Mouse (Mus musculus) spleen, postnatal 14 days (tissue): ENCODE results near the gene Gabrb3.

ENCODE experiments used
- DNase-seq, 2 experiments: peaks; one replicate each; pipeline ENCODE4 v3.0.0; 2021 to 2022; ENCODE audit warnings: low spot score in 2 of 2

Gene Gabrb3

DNA sequence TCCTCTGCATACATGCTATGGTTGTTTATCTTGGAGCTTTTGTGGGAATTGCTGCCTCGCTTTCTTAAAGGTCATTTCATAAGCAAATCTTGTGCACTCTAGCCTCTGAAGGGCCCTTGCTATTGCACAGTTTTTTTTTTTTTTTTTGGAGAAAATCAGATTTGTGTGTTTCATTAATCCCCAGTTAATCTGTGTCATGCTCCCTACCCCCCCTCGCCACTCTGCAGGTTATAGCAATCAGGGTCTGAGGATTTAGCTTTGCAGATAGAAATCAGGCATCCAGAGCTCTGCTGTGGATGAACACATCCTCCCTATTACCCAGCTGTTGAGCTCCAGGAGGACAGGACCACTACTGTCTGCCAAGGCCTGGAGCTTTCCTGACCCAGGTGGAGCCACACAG, at the start of gene Gabrb3:
TSS of gene Gabrb3 (plus strand) at position 301 of the 400 bp plus-strand sequence.
- no peak for DNase-seq

DNA sequence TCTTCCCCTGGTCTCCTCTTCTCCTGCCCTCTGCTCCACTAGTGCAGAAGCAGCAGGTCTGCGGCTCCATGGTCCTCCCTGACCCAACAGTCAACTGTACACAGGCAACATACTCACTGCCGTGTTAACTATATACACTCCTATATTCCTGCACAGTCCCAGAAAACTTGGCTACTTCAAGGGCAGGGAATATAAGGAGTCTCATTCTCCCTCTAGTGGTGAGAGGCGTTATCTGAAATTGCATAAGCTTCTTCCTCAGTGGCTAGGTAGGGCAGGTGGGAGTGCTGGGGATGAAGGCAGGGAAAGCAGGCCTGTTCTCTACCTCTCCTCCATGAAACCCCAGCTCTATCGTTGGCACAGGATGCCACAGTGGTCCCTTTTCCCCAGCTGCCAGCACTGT, 35.4 kb upstream of the Gabrb3 start:
- DNase-seq, result no peak

- DNase-seq, result no peak
Measured at GRCm38 (mm10) chr7:57386517-57387340, 32.8 kb upstream of the Gabrb3 start, which contains the start of gene Gabrg3. Gabrg3 (minus strand) TSS chr7:57387188.

DNA sequence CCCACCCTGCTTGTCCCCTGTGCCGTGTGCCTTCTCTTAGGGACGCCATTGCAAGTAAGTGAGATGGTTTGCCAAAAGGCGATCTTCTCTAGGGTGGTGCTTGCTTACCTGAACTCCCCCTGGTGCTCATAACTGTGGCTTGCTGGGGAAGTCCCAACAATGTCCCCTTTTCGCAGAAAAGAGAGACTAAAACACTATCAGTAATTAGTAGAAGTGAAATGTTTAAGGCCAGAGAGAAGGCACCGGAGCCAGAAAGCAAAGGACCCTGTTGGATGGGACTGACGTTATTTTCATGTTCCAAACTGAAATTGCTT, 32.2 kb upstream of the Gabrb3 start:
- DNase-seq, result no peak

DNA sequence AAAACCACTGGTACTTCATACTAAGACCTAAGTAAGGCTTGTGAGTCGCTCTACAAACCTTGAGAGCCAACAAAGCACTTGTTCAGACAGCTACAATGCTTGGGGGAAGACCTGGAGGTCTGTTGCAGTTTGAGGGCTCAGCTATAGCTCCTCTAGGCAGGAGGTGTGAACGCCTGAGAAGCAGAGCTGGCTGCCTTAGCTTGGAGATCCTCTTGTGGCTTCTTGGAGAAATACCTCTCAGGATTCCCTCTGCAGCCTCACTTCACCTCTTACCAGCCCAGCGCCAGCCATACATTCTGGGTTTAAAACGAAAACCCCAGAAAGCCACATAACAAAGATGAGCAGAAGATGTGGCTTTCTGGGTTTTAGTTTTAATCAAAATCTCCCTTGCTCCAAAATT, 29.4 kb upstream of the Gabrb3 start:
- no peak for DNase-seq

DNA sequence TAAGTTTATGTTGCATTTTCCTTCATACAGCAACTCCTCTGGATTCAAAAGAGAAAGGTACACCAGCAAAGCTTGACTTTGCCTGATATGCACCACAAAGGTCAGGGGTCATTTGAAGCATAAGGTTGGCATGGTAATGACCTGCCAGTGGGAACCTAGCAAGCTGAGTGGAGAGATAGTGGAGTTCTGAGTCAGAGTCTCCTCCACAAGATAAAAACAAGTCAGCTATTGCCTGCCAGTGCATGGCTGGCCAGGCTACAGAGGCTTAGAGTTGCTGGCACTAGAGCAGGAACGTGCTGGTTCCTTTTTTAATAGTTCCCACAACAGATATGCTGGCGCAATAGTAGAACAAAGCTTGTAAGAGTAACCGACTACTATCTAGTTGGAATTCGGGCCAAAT, 25.9 kb upstream of the Gabrb3 start:
- DNase-seq, result no peak

DNA sequence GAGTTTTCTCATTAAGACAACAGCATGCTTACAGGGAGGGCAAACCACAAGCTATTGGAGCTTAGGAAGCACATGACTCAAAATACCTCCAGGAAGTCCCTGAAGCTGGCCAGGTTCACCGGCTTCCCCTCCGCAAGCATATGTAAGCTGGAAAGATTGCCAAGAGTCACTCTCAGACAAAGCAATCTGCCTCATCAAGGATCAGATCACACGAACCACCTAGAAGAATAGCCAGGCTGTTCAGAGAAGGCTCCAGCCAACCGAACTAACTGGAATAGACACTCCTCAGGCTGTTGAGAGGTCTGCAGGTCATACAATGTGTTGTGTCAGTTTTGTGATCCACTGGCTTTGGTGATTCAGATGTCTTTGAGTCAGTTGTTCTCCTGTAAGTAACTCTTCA, 8.3 kb upstream of the Gabrb3 start:
- no peak for DNase-seq

- no peak for DNase-seq
Measured at GRCm38 (mm10) chr7:57412896-57413295, 6.6 kb upstream of the Gabrb3 start.

DNA sequence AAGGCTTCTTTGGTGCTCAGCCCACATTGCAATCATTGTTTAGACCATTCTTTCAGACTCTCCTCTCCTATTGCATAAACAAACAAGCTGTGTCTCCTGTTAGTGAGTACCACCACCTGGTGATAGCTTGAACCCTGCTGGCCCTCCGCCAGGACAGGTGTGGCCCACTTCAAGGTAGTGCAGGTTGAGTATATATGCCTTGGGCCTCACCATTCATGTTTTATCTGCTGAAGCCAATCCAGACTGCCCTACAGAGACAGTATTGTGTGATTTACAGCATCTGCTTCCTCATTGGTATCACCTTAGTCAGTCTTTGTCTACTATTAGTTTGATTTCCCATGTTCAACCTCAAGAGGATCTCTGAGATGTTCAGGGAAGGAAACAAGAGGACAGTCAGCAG, 1.6 kb downstream of the Gabrb3 start:
- DNase-seq, result no peak

GRCm38 (mm10) chr7:57422675-57423074, 3.2 kb downstream of the Gabrb3 start:
- DNase-seq, result no peak

DNA sequence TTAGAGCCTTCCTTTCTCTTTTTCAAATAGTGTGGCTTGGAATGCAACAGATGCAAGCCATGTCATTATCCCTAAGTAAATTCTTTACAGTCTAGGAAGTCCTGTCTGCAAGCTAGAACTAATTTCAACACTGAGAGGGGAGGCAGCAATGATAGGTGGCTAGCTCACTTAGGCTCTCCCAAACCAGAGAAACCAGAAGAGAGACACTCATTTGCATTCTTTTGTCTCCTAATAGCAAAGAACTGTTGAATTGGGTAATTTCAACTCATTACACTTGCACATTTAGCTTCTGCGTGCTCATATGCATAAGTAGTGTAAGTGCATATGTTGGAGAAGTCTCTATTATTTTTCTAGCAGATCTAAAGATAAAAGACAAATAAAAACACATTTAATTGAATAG, 28.7 kb downstream of the Gabrb3 start:
- DNase-seq, result no peak

- no peak for DNase-seq
Measured at GRCm38 (mm10) chr7:57460354-57460753, 40.9 kb downstream of the Gabrb3 start.

GRCm38 (mm10) chr7:57471316-57471715, 51.8 kb downstream of the Gabrb3 start:
- DNase-seq, result no peak

- no peak for DNase-seq
Measured at GRCm38 (mm10) chr7:57473811-57474525, 54.5 kb downstream of the Gabrb3 start.

DNA sequence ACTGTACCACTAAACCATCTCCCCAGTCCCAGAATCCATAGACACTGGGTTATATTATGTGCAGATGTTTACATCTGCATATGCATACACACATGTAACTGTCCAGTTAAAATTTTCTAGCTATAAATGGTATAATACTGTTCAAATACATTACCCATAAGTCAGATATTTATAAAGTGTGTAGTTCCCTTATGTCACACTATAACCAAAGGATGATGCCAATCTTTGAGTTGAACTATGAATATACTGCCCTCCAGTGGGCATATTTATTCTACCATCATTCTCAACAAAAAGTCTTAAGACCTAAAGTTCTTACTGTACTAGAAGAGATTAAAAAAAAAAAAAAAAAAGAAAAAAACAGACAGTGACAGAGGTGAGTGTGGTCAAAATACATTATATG, 63.4 kb downstream of the Gabrb3 start:
- DNase-seq, result no peak

DNA sequence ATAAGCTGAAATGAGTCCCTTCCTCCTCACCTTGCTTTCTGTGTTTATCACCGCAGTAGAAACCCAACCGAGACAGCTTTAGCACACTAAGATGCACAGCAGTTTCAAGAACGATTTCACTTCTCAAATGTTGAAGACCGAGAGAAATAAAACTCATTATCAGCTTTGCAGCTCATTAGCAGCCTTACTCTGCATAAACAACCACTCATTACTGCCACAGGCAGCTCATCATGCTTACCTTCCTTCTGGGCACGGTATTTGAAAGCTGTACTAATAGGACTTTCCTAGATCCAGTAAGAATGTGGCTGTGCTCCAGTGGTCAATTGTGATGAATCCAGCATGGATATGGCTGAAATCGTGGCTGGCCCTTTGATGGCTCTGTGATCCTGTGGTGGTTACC, 67.4 kb downstream of the Gabrb3 start:
- no peak for DNase-seq

- DNase-seq, result no peak
Measured at GRCm38 (mm10) chr7:57491795-57492194, 72.3 kb downstream of the Gabrb3 start.

DNA sequence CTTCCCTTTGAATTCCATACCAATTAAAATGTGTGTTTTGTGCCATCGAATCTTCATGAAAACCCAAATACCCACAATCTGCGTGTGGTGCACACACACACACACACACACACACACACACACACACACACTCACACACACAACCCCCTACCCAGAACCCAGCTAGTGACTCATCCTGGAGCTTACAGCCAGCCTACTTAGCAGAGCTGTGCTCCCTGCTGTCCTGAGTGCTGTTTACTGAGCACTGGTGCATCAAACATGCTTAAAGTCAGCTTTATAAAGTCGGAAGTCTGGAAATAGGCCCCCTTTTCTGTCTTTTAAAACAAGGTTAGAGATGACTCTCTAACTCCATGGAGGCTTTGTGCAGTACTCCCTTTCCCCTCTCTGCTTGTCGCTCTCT, 83.3 kb downstream of the Gabrb3 start:
- DNase-seq, result no peak

- no peak for DNase-seq
Measured at GRCm38 (mm10) chr7:57508860-57509632, 89.6 kb downstream of the Gabrb3 start.

- DNase-seq, result no peak
Measured at GRCm38 (mm10) chr7:57509681-57510141, 90.2 kb downstream of the Gabrb3 start, which contains the start of gene Gabra5. Gabra5 (minus strand) TSS chr7:57510059.

DNA sequence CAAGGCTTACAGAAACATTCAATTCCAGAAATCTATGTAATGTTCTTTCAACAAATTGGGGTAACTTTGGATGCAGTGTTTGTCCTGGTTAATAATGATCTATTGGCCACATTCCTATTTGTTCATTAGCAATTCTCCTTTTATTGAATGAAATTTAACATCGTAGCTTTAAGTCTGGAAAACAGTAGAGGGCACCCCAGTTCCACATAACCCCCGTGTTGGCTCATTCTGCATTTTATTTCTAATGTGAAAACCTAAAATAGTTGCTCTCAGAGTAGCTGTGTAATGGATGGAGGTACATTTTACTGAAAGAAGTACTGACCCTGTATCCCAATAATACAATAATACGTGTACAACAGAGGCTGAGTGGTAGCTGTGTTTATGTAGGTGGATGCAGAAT, 93.5 kb downstream of the Gabrb3 start:
- no peak for DNase-seq

GRCm38 (mm10) chr7:57529451-57529850, 110.0 kb downstream of the Gabrb3 start:
- DNase-seq, result no peak
